Mouse (Mus musculus) left cerebral cortex, adult 9 months (tissue): ENCODE data around the gene Rnf150.
"Not testable (repeated sequence)": the region's sequence is repeated elsewhere in the genome, so short reads cannot be mapped to it uniquely, and the experiment has no call there.

Source experiments
- DNase-seq, 2 experiments: peaks; one replicate each; pipeline ENCODE4 v3.0.0; 2022; ENCODE audit warnings: low spot score in 2 of 2

Rnf150 gene

DNA sequence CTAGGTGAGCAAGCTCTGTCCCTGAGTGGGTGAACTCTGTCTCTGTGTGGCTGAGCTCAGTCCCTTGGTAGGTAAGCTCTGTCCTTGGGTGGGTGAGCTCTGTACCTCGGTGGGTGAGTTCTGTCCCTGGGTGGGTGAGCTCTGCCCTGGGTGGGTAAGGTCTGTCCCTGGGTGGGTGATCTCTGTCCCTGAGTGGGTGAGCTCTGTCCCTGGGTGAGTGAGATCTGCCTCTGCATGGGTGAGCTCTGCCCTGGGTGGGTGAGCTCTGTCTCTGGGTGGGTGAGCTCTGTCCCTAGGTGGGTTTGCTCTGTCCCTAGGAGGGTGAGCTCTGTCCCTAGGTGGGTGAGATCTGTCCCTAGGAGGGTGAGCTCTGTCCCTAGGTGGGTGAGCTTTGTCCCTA, 213.5 kb downstream of the Rnf150 start:
- no peak for DNase-seq

- DNase-seq: no peak
Observed at GRCm38 (mm10) chr8:83077329-83077728, 214.2 kb downstream of the Rnf150 start.

- DNase-seq: no peak
Observed at GRCm38 (mm10) chr8:83078701-83079533, 215.8 kb downstream of the Rnf150 start.

- no peak for DNase-seq
Observed at GRCm38 (mm10) chr8:83079534-83079844, 216.3 kb downstream of the Rnf150 start.

DNA sequence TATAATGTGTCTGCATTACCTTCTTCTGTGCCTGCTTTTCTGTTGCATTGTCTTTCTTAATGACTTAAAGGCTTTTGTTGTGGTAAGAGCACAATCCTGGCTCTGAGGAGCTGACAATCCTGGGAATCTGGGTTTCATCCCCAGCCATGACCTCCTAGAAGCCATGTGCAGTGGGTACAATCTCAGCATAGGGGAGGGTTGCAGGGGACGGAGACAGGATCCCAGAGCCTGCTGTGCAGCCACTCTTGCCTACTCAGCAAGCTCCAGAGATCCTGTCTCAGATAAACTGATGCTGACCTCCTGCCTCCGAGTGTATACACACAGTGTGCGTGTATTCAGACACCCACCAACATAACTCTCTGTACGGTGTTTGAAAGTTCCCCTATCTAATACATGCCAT, 218.1 kb downstream of the Rnf150 start:
- DNase-seq: no peak

DNA sequence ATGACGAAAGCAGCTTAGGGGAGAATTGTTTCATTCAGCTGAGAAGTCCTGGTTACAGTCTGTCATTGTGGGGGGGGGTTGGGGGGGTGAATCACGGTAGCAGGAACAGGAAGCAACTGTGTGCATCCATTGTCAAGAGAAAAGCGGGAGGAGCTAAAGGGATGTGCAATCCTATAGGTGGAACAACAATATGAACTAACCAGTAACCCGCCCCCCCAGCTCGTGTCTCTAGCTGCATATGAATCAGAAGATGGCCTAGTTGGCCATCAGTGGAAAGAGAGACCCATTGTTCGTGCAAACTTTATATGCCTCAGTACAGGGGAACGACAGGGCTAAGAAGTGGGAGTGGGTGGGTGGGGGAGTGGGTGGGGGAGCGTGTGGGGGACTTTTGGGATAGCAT, 218.7 kb downstream of the Rnf150 start:
- DNase-seq: not testable (repeated sequence)

DNA sequence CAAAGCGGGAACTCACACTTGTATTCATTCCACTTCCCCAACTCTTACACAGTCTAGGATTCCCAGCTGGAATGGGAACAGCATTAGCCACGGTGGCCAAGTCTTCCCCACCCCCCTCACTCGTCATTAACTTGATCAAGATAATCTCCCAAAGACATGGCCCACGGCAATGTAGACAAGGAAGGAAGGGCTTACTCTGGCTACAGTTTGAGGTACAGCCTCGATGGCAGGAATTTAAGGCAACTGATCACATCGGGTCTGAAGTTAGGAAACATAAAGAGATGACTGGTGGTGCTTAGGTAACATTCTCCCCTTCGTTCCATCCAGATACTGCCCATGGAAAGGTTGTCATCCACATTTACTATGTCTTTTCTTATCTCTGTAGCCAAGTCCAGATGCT, 219.1 kb downstream of the Rnf150 start:
- no peak for DNase-seq

- DNase-seq: no peak
Observed at GRCm38 (mm10) chr8:83083452-83083851, 220.3 kb downstream of the Rnf150 start.

DNA sequence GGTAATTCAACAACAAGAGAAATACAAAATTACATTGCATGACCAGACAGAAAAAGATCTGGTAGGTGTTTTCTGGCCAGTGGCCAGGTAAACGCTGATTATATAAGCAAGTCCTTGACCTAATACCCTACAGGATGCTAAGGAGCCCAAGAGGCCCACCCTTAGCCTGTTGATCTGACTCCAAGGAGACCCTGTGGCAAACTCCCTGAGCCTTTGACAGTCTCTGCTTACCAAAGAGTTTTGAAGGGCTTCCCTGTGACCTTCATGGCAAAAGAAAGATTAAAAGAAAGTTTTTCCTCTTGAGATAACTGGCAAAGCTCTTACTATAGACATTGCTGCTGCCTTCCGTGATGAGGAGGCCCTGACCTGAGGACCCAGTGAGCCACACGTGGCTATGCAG, 222.4 kb downstream of the Rnf150 start:
- DNase-seq: no peak

GRCm38 (mm10) chr8:83086625-83087024, 223.5 kb downstream of the Rnf150 start:
- peak in 1 of 2 experiments; percentile 12 for DNase-seq

DNA sequence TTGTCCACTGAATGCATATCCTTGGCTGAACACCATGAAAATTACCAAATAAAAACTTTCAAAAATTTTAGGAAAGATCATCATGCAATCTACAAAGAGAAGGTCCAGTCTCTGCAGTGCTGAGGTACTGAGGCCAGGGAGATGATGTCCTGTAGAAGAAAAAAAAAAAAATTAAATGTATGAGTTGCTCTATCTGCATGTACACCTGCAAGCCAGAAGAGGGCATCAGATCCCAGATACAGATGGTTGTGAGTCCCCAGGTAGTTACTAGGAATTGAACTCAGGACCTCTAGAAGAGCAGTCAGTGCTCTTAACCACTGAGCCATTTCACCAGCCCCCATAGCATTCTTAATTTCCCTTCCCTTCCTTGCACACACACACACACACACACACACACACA, 224.4 kb downstream of the Rnf150 start:
- no peak for DNase-seq

GRCm38 (mm10) chr8:83088156-83088555, 225.0 kb downstream of the Rnf150 start:
- no peak for DNase-seq

DNA sequence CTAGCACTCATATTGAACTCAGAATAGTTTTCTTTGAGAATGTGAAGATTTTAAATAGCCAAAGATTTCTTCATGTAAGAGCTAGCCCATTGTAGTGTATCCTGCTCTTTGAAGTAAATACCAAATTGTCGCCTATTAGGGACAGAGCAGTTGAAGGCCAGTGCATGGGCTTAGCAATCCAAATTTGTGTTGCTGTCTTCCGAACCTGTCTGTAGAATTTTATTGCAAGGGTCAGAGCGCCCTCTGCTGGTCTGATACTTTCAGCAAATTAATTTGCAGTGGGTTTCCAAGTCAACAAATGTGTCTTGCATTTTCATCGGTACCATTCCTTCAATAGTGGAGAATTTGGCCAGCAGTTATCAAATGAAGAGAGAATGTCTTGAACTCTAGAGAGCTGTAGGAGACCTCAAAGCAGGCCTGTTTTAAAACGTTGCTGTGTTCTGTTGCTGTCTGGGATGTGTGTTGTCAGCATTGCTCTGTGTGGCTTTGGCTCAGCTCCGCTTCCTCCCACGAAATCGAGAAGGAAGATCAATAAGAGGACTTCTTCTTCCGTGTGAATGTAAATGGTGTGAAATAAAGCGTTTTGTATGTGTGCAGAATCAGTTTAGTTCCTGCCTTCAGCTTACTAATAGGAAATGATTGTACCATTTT, 226.3 kb downstream of the Rnf150 start:
- DNase-seq: peak; percentile 44 to 94

DNA sequence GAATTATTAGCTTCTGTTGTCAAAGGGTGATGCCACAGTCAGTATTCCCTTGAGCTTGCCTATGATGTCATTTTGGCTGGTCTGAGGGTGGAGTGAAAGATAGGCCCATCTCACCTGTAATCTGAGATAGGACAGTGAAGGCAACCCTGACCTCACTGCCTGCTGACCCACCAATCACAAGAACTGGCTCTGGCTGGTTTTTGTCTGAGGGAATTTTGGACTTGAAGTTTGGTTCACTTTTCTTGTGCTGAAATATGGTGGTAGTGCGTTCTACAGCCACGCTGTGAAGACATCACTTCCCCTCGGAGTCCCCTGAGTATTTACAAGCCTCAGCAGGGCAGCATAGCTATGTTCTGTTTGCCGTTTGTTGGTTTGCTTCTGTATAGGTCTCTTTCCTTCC, 227.3 kb downstream of the Rnf150 start:
- DNase-seq: no peak

DNA sequence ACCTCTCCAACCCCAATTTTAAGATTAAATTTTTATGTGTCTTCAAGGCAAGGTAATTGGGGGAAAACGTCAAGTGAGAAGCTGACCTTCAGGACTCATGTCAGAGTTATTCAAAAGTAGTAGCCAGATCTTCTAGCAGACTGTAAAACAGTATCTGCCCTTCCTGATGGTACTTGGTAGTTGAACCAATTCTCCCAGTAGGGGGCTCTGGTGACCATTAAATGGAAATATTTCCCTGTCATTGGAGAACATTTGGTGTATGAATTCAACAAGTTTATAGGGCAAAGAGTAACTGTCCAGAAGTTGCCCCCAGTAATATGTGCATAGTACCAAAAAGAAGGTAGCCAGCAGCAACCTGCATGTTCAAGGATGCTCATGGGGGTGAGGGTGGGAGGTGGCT, 236.9 kb downstream of the Rnf150 start:
- no peak for DNase-seq

- no peak for DNase-seq
Observed at GRCm38 (mm10) chr8:83102957-83103510, 239.9 kb downstream of the Rnf150 start.

- DNase-seq: no peak
Observed at GRCm38 (mm10) chr8:83103968-83104367, 240.8 kb downstream of the Rnf150 start.

DNA sequence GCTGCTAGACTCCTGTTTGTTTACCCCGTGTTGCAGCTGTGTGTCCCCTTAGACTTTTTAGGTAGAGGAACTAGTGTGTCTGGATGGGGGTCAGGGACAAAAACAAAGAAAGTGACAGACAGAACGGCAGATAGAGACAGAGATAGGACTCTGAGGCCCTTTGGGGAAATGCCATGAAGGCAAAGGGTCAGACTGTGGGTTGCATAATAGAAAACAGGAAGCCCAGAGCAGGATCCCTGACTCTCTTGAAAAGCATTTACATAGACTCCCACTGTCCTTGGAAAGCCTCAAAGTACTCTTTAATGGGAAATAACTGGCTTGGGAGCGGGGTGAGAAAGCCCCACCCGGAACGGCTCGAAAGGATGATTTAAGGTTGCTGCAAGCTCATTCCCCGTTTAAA, 246.6 kb downstream of the Rnf150 start:
- DNase-seq: no peak

DNA sequence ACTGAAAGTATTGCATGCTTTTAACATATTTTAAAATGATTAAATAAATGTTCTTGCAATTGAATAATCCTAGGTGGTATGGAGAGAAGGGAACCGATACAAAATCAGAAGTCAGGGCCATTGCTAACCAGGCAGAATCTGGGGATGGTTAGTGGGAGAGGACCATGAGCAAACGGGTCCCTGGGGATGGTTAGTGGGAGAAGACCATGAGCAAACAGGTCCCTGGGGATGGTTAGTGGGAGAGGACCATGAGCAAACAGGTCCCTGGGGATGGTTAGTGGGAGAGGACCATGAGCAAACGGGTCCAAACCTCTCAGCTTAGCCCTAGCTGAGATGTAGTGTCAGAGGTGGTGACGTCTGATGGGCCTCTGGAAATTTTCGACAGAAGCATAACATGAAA, 247.0 kb downstream of the Rnf150 start:
- no peak for DNase-seq

DNA sequence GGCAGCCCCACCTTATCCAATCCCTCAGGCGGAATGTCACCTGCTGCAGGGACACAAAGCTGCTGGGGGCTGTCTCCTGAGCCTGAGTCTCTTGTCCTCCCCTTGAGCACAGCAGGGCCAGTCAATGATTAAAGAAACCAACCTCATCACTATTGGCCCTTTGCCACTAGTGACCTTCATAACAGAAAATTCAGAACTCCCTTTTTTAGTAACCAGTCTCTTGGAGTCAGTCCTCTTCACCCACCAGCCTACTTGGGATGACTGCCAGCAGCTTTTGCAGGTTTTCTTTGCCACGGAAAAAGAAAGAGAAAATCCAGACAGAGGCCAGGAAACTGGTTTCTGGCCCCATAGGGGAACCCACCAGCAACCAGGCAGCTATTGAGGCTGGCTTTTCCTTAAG, 271.9 kb downstream of the Rnf150 start:
- DNase-seq: no peak

- DNase-seq: no peak
Observed at GRCm38 (mm10) chr8:83140068-83140467, 276.9 kb downstream of the Rnf150 start.

DNA sequence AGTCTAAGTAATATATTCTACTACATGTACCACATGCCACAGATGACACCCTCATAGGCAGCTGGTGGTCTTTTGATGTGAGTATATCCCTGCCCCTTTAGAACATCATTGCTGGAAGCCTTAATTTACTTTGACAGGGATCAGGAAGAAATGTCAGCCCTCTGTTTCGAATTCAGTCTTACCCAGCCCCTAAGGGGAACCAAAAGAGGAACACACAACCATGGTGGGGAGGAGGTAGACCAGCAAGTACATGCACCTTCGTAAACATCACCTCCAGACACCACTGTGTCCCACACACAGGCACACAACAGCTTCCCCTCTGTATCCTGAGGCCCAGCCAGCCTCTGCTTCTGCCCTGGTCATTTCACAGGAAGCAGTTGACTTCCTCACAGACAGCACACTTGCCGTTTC, 277.6 kb downstream of the Rnf150 start:
- no peak for DNase-seq
